Mouse (Mus musculus) forebrain, embryonic 15.5 days (tissue): ENCODE measurements around the gene Etl4. TPM values are rescaled to one million over a fixed set of nuclear protein-coding genes. Genes with fewer than 3 reads are reported as not detected.
A peak's percentile ranks its signal among the peaks of the same experiment; 100 is the strongest.

Source experiments
- ATAC-seq: fragments of 200-750 bp; cut with Nextera tagmentation; replicated peaks from 2 replicates; pipeline ENCODE4 v1.8.0; 2017; ENCODE audit warnings: mild to moderate bottlenecking, moderate TSS enrichment, moderate library complexity
- H3K27ac ChIP-seq: fragments of 300-500 bp; sonication (generic); replicated peaks from 2 replicates; pipeline ENCODE4 v1.5.1; 2015; ENCODE audit warnings: mild to moderate bottlenecking, inconsistent platforms
- H3K27me3 ChIP-seq: fragments of 300-500 bp; sonication (generic); 2 replicates; pipeline ENCODE4 v1.6.1; 2015; ENCODE audit warnings: inconsistent platforms
- H3K36me3 ChIP-seq: fragments of 300-500 bp; sonication (generic); 2 replicates; pipeline ENCODE4 v1.6.1; 2015; ENCODE audit warnings: mild to moderate bottlenecking, inconsistent platforms
- H3K4me1 ChIP-seq: fragments of 300-500 bp; sonication (generic); 2 replicates; pipeline ENCODE4 v1.6.1; 2015; ENCODE audit warnings: inconsistent platforms
- H3K4me2 ChIP-seq: fragments of 300-500 bp; sonication (generic); replicated peaks from 2 replicates; pipeline ENCODE4 v1.6.1; 2015; ENCODE audit warnings: mild to moderate bottlenecking, inconsistent platforms
- H3K4me3 ChIP-seq: fragments of 300-500 bp; sonication (generic); 2 replicates; pipeline ENCODE4 v1.5.1; 2015; ENCODE audit warnings: mild to moderate bottlenecking, inconsistent platforms
- H3K9ac ChIP-seq: fragments of 300-500 bp; sonication (generic); replicated peaks from 2 replicates; pipeline ENCODE4 v1.6.1; 2015; ENCODE audit warnings: mild to moderate bottlenecking, inconsistent platforms
- H3K9me3 ChIP-seq: fragments of 300-500 bp; sonication (generic); 2 replicates; pipeline ENCODE4 v1.6.1; 2016; ENCODE audit warnings: inconsistent platforms
- WGBS: fragments of 180-500 bp; shearing (Covaris S2); methylation state at CpG from one replicate; pipeline ENCODE4 v1.1.7; 2015; ENCODE audit warnings: mixed read lengths; 5-methylcytosine and 5-hydroxymethylcytosine counted together
- microRNA-seq: library from miRNA; unstranded; fragments of <30 nt; microRNA quantifications from one replicate; pipeline ENCODE4, GENCODE M21; 2016
- polyA plus RNA-seq: library from polyadenylated mRNA; unstranded; fragments of >200 nt; fragmentation: Nextera tagmentation; extraction: Ambion mirVana; gene quantifications from 2 replicates; pipeline ENCODE4 v1.2.1, GENCODE M21; 2015

The Etl4 gene
- polyA plus RNA-seq, 1 experiment from 2014 or later = 15.7 TPM

DNA sequence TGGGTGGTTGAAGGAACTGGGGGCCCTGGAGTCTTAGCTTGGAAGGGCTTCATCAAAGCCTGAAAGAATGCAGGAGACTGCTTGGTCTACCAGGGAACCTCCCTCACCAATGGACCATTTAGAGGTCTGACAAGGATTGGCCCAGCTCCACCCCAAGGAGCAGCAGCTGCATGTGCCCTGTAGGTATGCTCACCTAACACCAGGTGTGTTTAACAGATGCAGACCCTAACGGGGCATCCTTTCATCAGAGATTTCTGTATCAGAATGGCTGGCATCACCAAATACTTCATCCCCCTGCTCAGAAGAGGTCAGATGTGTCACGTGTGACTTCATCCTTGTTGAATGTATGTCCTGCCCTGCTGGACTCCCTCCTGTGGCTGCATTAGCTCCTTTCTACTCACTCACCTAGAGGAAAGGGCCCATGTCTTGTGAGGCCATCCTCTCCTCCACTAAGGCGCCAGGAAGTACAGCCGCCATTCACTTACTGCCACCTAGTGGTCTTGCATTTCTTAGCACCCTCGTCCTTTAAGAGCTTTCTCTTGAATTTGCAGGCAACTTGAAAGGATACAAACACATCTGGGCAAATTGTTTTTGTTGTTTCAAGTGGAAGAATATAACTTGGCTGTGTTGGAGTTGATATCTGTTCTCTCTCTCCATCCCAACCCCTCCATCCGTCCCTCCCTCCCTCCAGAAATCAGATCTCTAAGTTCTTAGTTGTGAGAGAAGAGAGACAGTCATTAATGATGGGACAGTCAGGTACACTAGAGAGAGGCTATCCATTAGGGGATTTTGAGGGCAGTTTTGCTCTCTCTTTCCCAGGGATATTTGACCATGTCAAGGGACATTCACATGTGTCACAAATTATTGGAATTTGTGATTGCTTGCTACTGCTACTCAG, 870.2 kb downstream of the Etl4 start:
- WGBS = 34% methylated on average over 6 of the region's 6 CpGs
- Histone ChIP-seq H3K36me3 (no peaks in the 10 kb centered on the region), H3K27me3 (no peaks in the 10 kb centered on the region), H3K27ac (no peak overlapping the region), H3K4me1 (no peaks in the 10 kb centered on the region), H3K9ac (no peak overlapping the region), H3K9me3 (no peaks in the 10 kb centered on the region), H3K4me2 (no peak overlapping the region), H3K4me3 (no peak overlapping the region)
- ATAC-seq = peak; percentile 87

DNA sequence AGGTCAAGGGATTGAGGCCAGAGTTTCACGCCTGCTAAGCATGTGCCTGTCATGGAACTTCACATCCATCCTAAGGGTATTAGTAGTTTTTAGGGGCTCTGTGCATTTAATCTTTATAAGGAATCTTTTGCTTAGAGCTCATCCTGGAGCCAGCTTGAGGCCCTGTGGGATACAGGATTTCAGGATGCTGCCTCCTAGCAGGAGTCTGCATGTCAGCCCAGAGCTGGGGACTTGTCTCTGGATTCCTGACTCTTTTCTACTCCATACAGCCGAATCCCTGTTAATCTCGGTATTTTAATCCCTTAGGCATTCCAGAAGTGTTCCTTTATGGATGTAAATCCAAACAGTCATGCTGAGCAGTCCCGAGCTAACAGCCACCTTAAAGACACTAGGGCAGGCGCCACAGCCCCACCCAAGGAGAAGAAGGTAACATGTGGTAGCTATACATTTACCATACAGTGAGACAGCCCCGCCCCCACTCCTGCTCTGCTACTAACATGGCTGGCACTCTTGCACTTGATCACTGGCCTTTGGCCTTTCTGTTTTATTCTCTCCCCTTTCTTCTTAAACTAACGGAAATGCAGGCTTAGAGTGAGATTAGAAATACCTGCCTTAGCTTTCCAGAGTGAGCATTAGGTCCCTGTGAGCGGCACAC, 891.8 kb downstream of the Etl4 start:
- Histone ChIP-seq H3K27ac (no peak overlapping the region), H3K4me2 (no peak overlapping the region), H3K9me3 (no peaks in the 10 kb centered on the region), H3K27me3 (no peaks in the 10 kb centered on the region), H3K4me3 (no peak overlapping the region), H3K36me3 (no peaks in the 10 kb centered on the region), H3K9ac (no peak overlapping the region), H3K4me1 (no peaks in the 10 kb centered on the region)
- 74% methylated on average over 8 of the region's 8 CpGs for WGBS
- ATAC-seq = no peak

DNA sequence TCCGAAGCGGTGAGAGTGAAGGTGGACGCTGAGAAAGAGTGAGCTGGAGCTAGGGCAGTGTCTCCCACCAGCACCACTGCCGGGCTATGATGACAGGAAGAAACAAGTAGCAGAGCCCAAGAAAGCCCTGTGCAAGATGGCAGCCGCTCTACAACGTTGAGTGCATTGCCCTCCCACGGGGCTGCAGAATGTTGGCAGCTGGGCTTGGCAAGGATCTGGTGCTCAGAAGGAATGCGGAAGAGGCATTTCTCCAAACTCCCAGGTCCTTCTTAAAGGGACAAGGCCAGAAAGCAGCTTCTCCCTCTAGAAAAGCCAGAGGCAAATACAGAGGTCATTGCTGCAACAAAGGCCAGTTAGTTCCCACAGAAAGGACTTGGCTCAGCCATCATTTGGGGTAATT, 901.9 kb downstream of the Etl4 start:
- H3K4me1 ChIP-seq = no peaks in the 10 kb centered on the region
- WGBS = 80% methylated on average over 8 of the region's 8 CpGs
- no peak overlapping the region for H3K4me2 ChIP-seq
- no peak for ATAC-seq
- no peak overlapping the region for H3K27ac ChIP-seq
- no peak overlapping the region for H3K9ac ChIP-seq
- H3K36me3 ChIP-seq = no peaks in the 10 kb centered on the region
- H3K9me3 ChIP-seq = no peaks in the 10 kb centered on the region
- H3K27me3 ChIP-seq = no peaks in the 10 kb centered on the region
- no peak overlapping the region for H3K4me3 ChIP-seq

DNA sequence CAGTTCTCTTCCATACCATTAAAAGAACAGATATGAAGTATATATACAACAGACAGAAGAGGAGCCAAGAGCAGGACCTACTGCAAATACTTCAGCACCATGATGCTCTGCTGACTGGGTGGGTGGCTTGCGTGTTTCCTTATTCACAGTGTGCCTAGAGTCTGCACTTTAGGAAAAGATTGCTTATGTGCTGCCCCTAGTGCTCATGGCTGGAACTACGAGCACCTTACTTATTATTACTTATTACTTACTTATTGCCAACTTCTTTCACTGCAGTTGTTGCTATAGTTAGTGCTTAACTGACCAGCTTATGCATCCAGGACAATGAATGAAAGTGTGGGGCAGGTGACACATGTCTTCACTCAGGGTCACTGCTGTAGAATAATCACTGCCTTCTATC, 904.4 kb downstream of the Etl4 start:
- ATAC-seq = no peak
- H3K27me3 ChIP-seq = no peaks in the 10 kb centered on the region
- no peak overlapping the region for H3K27ac ChIP-seq
- no peaks in the 10 kb centered on the region for H3K4me1 ChIP-seq
- no peaks in the 10 kb centered on the region for H3K9me3 ChIP-seq
- no peaks in the 10 kb centered on the region for H3K36me3 ChIP-seq
- H3K9ac ChIP-seq = no peak overlapping the region
- 87% methylated on average over 2 of the region's 2 CpGs for WGBS
- no peak overlapping the region for H3K4me2 ChIP-seq
- H3K4me3 ChIP-seq = no peak overlapping the region

DNA sequence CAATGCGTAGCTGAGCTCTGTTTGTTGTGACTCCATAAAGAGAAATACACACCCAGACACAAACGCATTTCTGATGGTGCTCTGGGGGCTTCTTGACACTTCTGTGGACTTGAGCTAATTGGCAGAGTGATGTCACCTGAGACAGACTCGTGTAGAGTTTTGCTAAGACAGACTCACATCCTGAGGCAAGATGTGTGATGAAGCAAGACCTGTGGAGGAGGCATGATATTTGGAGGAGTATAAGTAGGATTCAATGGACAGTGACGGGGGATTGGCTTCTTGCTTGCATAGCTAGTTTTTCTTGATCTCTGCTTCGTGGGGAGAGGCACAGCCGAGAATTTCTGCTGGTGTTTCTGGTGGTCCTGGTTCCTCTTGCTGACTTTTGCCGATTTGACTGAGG, 908.6 kb downstream of the Etl4 start:
- no peaks in the 10 kb centered on the region for H3K9me3 ChIP-seq
- no peaks in the 10 kb centered on the region for H3K36me3 ChIP-seq
- H3K4me3 ChIP-seq = no peak overlapping the region
- WGBS = 90% methylated on average over 7 of the region's 7 CpGs
- H3K4me1 ChIP-seq = no peaks in the 10 kb centered on the region
- no peak overlapping the region for H3K4me2 ChIP-seq
- H3K9ac ChIP-seq = no peak overlapping the region
- no peak overlapping the region for H3K27ac ChIP-seq
- H3K27me3 ChIP-seq = no peaks in the 10 kb centered on the region
- no peak for ATAC-seq

DNA sequence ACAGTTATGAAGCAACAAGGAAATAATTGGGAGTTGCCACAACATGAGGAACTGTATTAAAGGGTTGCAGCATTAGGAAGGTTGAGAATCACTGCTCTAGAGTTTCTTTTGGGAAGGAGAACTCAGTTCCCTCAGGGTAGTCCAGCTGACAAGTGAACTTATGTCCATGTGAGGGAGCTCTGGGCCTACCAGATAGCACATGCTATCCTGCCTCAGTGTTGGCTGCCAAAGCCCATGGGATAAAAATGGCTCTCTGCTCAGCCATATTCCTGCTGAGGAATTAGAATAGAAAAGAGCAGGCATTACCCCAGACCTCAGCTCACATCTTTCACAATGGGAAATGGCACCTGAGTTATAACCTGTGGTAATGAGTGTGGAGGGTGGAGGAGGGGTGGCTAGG, 916.7 kb downstream of the Etl4 start:
- Histone ChIP-seq H3K9ac (no peak overlapping the region), H3K27me3 (no peaks in the 10 kb centered on the region), H3K9me3 (no peaks in the 10 kb centered on the region), H3K4me1 (no peaks in the 10 kb centered on the region), H3K4me3 (no peak overlapping the region), H3K4me2 (no peak overlapping the region), H3K27ac (no peak overlapping the region), H3K36me3 (no peaks in the 10 kb centered on the region)
- ATAC-seq = no peak

DNA sequence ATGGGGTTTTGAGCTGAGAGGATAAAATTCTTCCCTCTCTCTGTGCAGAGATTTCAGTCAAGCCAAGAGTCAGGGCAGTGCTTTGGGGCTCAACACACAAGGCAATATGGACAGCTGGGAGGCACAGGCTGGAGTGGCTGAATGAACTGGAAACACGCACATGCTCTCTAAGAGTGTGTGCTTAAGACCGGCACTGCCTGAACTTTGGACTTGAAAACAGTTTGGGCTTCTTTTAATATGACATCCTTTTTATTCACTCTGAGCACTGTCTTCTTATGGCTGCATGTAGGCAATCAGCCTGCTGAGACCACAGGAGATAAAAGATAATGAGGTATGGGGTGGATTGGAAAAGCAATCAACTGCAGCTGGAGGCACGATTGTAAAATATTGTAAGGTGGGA, 921.3 kb downstream of the Etl4 start:
- no peaks in the 10 kb centered on the region for H3K36me3 ChIP-seq

DNA sequence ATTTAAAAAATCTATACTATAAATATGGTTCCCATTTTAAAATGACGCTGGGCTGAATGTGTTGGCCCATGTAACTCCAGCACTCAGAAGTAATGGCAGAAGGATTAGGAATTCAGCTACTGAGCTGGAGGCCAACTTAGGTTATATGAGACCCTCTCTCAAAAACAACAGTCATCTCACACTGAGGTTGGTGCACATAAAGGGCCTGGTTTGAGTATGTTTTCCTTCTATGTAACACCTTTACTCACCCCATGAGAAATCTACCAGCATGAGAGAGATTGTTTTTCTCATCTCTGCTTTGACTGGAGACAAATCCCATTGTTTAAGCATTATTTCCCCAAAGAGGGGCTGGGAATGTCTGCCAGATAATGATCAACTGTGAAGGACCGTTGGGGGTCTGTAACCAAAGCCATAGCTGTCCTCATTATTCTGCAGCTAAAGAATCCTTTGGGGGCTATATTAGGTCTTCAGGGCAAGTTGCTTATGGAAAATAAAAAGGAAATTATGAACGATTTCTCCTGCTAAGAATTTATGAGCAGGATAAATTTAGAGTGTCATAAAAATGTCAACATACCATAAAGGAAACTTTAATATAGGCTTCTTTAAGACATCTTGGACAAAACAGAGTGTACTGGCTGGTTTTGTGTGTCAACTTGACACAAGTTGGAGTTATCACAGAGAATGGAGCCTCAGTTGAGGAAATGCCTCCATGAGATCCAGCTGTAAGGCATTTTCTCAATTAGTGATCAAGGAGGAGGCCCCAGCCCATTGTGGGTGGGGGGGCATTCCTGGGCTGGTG, 922.2 kb downstream of the Etl4 start:
- Histone ChIP-seq H3K9ac (no peak overlapping the region), H3K27me3 (no peaks in the 10 kb centered on the region), H3K36me3 (no peaks in the 10 kb centered on the region), H3K27ac (no peak overlapping the region), H3K9me3 (no peaks in the 10 kb centered on the region), H3K4me1 (no peaks in the 10 kb centered on the region), H3K4me3 (no peak overlapping the region), H3K4me2 (no peak overlapping the region)
- no peak for ATAC-seq
- WGBS = 80% methylated on average over 3 of the region's 3 CpGs

More for the DNA sequence above, 921.3 kb downstream of the Etl4 start:
- Histone ChIP-seq H3K27me3 (no peaks in the 10 kb centered on the region), H3K27ac (no peak overlapping the region), H3K9ac (no peak overlapping the region), H3K4me1 (no peaks in the 10 kb centered on the region), H3K9me3 (no peaks in the 10 kb centered on the region), H3K4me2 (no peak overlapping the region), H3K4me3 (no peak overlapping the region)
- 83% methylated on average over 3 of the region's 3 CpGs for WGBS
- ATAC-seq = no peak

DNA sequence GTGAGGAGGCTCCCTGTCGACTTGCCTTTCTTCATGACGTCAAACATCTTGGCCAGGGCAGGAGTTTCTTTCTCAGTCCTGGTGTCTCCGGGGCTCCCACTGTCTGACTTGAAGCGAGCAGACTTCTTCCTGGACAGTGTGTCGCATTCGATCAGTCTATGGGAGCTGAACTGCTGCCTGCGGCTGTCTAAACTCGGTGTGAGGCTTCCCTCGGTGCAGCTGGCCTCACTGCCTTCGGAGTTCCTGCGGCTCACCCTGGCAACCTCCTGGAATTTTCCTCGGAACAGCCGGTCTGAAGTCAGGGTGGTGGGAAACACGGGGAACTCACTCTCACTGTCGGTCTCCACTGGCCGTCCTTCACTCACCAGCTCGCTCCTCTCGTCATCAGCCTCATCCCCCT, 939.8 kb downstream of the Etl4 start:
- H3K4me1 ChIP-seq = no peaks in the 10 kb centered on the region
- H3K27me3 ChIP-seq = no peaks in the 10 kb centered on the region
- H3K9ac ChIP-seq = no peak overlapping the region
- WGBS = 89% methylated on average over 18 of the region's 18 CpGs
- ATAC-seq = no peak
- no peak overlapping the region for H3K4me3 ChIP-seq
- no peak overlapping the region for H3K4me2 ChIP-seq
- H3K27ac ChIP-seq = no peak overlapping the region
- H3K9me3 ChIP-seq = no peaks in the 10 kb centered on the region
- peaks cover 71% of the 10 kb centered on the region for H3K36me3 ChIP-seq

Small RNA genes lying within 50 kb of the gene (microRNA-seq; reads per million reads assigned to microRNA genes)
- not detected for gene Gm44457
